Mouse (Mus musculus): Measurements from ENCODE around the gene Tlx2. TPM values are rescaled to one million over a fixed set of nuclear protein-coding genes. Genes with fewer than 3 reads are reported as not detected.

The Tlx2 gene
- polyA plus RNA-seq, 1 experiment: 0.19 TPM

- Histone ChIP-seq H3K27me3 (ENCODE audit: control insufficient read depth, insufficient read depth, insufficient read length) (no peaks in the 10 kb centered on the region), H3K4me3 (ENCODE audit: insufficient read depth, poor library complexity, severe bottlenecking) (no peak overlapping the region), H3ac (ENCODE audit: control insufficient read depth, insufficient read length, low read depth) (no peak overlapping the region), H3K79me2 (ENCODE audit: control insufficient read depth, insufficient read depth) (peaks cover 37% of the 10 kb centered on the region), H3K79me3 (ENCODE audit: low read depth) (peaks cover 22% of the 10 kb centered on the region), H3K36me3 (ENCODE audit: control insufficient read depth, insufficient read depth) (peaks cover 23% of the 10 kb centered on the region)
- no peak for TF ChIP-seq FOSL1 (IDR thresholded peaks at IDR 0.05; ENCODE audit: insufficient read depth, low read length, poor library complexity, severe bottlenecking)
- TF ChIP-seq MYOD1 (IDR thresholded peaks at IDR 0.05; ENCODE audit: control insufficient read depth, insufficient read length, low read depth): no peak
Observed at GRCm38 (mm10) chr6:83049367-83049766, 20.7 kb downstream of the Tlx2 start.

DNA sequence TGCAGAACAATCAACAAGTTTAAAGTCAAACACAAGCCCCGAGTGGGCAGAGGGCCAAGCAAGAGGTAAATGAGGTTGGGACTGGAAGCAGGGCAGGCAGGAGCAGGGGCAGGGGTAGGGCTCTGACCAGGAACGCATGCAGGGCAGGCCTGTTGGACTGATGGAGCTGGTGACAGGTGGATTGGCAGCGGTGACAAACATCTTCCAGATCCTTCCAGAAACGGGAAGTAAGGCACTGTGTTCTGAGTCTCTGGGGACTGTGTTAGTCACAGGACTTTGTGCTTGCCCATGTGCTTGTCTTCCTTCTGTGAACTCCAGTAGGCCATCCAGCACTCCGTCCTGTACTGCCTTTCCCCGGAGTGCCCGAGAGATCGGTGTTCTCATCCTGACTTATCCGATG lies 25.4 kb downstream of the Tlx2 start:
- Histone ChIP-seq H3K4me3 (ENCODE audit: insufficient read depth, poor library complexity, severe bottlenecking) (no peak overlapping the region), H3K79me3 (ENCODE audit: low read depth) (no peaks in the 10 kb centered on the region), H3K36me3 (ENCODE audit: control insufficient read depth, insufficient read depth) (peaks cover 31% of the 10 kb centered on the region), H3K79me2 (ENCODE audit: control insufficient read depth, insufficient read depth) (no peaks in the 10 kb centered on the region), H3ac (ENCODE audit: control insufficient read depth, insufficient read length, low read depth) (no peak overlapping the region), H3K27me3 (ENCODE audit: control insufficient read depth, insufficient read depth, insufficient read length) (no peaks in the 10 kb centered on the region)
- TF ChIP-seq MAX (IDR thresholded peaks at IDR 0.05) (no peak), FOSL1 (IDR thresholded peaks at IDR 0.05; ENCODE audit: insufficient read depth, low read length, poor library complexity, severe bottlenecking) (no peak), CTCF (IDR thresholded peaks at IDR 0.05; ENCODE audit: control insufficient read depth, insufficient read depth, insufficient read length) (no peak), CEBPB (IDR thresholded peaks at IDR 0.05; ENCODE audit: low read depth) (no peak), USF1 (IDR thresholded peaks at IDR 0.05; ENCODE audit: low read depth) (no peak), MYOG (IDR thresholded peaks at IDR 0.05; ENCODE audit: control insufficient read depth, extremely low read depth, insufficient read length) (no peak), MYOD1 (IDR thresholded peaks at IDR 0.05; ENCODE audit: control insufficient read depth, insufficient read length, low read depth) (no peak)

GRCm38 (mm10) chr6:83043993-83044392 lies 26.1 kb downstream of the Tlx2 start:
- Histone ChIP-seq H3K79me3 (ENCODE audit: low read depth) (no peaks in the 10 kb centered on the region), H3K4me3 (ENCODE audit: insufficient read depth, poor library complexity, severe bottlenecking) (no peak overlapping the region), H3K27me3 (ENCODE audit: control insufficient read depth, insufficient read depth, insufficient read length) (no peaks in the 10 kb centered on the region), H3K79me2 (ENCODE audit: control insufficient read depth, insufficient read depth) (no peaks in the 10 kb centered on the region), H3K36me3 (ENCODE audit: control insufficient read depth, insufficient read depth) (peaks cover 33% of the 10 kb centered on the region), H3ac (ENCODE audit: control insufficient read depth, insufficient read length, low read depth) (no peak overlapping the region)
- TF ChIP-seq USF1 (IDR thresholded peaks at IDR 0.05; ENCODE audit: low read depth) (no peak), CEBPB (IDR thresholded peaks at IDR 0.05; ENCODE audit: low read depth) (no peak), MAX (IDR thresholded peaks at IDR 0.05) (no peak), CTCF (IDR thresholded peaks at IDR 0.05; ENCODE audit: control insufficient read depth, insufficient read depth, insufficient read length) (no peak), FOSL1 (IDR thresholded peaks at IDR 0.05; ENCODE audit: insufficient read depth, low read length, poor library complexity, severe bottlenecking) (no peak), MYOD1 (IDR thresholded peaks at IDR 0.05; ENCODE audit: control insufficient read depth, insufficient read length, low read depth) (no peak), MYOG (IDR thresholded peaks at IDR 0.05; ENCODE audit: control insufficient read depth, extremely low read depth, insufficient read length) (no peak)

DNA sequence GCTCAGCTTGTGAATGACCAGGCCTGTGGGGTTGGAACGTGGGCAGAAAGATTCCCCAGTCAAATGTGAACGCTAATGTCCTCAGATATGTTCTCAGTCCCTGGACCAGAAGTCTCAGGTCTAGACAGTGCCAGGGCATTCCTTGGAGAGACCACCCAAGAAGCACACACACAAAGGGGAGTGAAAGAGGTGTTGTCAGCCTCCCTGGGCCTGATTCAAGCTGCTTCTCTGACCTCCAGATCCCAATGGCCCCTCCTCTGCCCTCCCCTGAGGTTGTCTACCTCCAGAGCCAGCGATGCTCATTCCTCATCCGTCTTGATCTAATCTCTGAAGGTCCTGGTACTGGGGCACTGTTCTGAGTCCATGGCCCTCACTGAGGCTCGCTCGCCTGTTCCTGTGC lies 26.5 kb downstream of the Tlx2 start:
- Histone ChIP-seq H3ac (ENCODE audit: control insufficient read depth, insufficient read length, low read depth) (no peak overlapping the region), H3K4me3 (ENCODE audit: insufficient read depth, poor library complexity, severe bottlenecking) (no peak overlapping the region), H3K27me3 (ENCODE audit: control insufficient read depth, insufficient read depth, insufficient read length) (no peaks in the 10 kb centered on the region), H3K79me3 (ENCODE audit: low read depth) (no peaks in the 10 kb centered on the region), H3K36me3 (ENCODE audit: control insufficient read depth, insufficient read depth) (peaks cover 33% of the 10 kb centered on the region), H3K79me2 (ENCODE audit: control insufficient read depth, insufficient read depth) (no peaks in the 10 kb centered on the region)
- TF ChIP-seq FOSL1 (IDR thresholded peaks at IDR 0.05; ENCODE audit: insufficient read depth, low read length, poor library complexity, severe bottlenecking) (no peak), MAX (IDR thresholded peaks at IDR 0.05) (no peak), MYOG (IDR thresholded peaks at IDR 0.05; ENCODE audit: control insufficient read depth, extremely low read depth, insufficient read length) (no peak), USF1 (IDR thresholded peaks at IDR 0.05; ENCODE audit: low read depth) (no peak), CTCF (IDR thresholded peaks at IDR 0.05; ENCODE audit: control insufficient read depth, insufficient read depth, insufficient read length) (no peak), CEBPB (IDR thresholded peaks at IDR 0.05; ENCODE audit: low read depth) (no peak), MYOD1 (IDR thresholded peaks at IDR 0.05; ENCODE audit: control insufficient read depth, insufficient read length, low read depth) (no peak)

DNA sequence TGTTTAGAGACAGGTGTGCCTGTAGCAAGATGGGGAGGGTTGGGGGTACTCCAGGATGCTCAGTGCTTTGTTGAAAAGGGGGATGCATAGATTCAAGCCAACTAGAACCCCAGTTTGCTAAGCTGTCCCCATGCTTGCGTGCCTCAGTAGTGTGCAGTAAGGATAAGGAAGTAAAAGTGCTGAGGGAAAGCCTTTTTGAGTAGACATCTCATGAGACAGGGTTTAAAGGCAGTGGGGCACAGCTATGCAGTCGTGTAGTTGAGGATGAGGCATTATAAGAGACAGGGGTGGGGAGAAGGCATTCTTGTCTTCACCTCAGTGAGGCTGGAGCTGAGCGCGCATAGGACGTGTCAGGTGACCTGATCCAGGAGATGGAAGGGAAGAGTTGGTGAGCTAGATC lies 29.5 kb downstream of the Tlx2 start:
- H3K4me3 ChIP-seq (ENCODE audit: insufficient read depth, poor library complexity, severe bottlenecking): no peak overlapping the region
- peaks cover 5% of the 10 kb centered on the region for H3K79me2 ChIP-seq (ENCODE audit: control insufficient read depth, insufficient read depth)
- peaks cover 2% of the 10 kb centered on the region for H3K79me3 ChIP-seq (ENCODE audit: low read depth)
- no peak overlapping the region for H3ac ChIP-seq (ENCODE audit: control insufficient read depth, insufficient read length, low read depth)
- no peaks in the 10 kb centered on the region for H3K27me3 ChIP-seq (ENCODE audit: control insufficient read depth, insufficient read depth, insufficient read length)
- H3K36me3 ChIP-seq (ENCODE audit: control insufficient read depth, insufficient read depth): peaks cover 46% of the 10 kb centered on the region
- TF ChIP-seq USF1 (IDR thresholded peaks at IDR 0.05; ENCODE audit: low read depth): no peak
- TF ChIP-seq CEBPB (IDR thresholded peaks at IDR 0.05; ENCODE audit: low read depth): no peak
- no peak for TF ChIP-seq CTCF (IDR thresholded peaks at IDR 0.05; ENCODE audit: control insufficient read depth, insufficient read depth, insufficient read length)
- TF ChIP-seq FOSL1 (IDR thresholded peaks at IDR 0.05; ENCODE audit: insufficient read depth, low read length, poor library complexity, severe bottlenecking): no peak
- TF ChIP-seq MYOD1 (IDR thresholded peaks at IDR 0.05; ENCODE audit: control insufficient read depth, insufficient read length, low read depth): no peak
- no peak for TF ChIP-seq MYOG (IDR thresholded peaks at IDR 0.05; ENCODE audit: control insufficient read depth, extremely low read depth, insufficient read length)
- TF ChIP-seq MAX (IDR thresholded peaks at IDR 0.05): no peak

DNA sequence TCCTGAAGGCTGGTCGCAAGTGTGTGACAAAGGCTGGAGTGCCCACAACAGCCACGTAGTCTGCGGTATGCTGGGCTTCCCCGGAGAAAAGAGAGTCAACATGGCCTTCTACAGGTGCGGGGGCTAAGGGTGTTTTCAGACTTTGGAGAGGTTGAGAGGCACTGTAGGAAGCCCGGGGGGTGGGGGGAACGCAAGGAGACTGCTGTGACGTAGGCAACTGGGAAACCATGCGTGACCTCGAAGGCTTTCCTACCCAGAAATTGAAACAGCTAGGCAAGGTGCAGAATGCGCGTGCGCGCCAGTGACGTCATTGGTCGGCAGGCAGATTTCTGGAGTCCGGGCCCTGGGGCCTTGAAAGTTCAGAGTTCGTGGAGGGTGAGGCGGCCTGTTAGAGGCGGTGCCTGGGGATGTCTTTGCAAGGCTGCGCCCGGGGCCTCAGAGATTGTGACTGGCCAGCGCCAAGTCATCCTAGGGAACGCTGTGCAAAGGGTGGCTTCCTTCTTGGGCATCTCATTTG lies 31.5 kb downstream of the Tlx2 start:
- no peak for TF ChIP-seq CEBPB (IDR thresholded peaks at IDR 0.05; ENCODE audit: low read depth)
- TF ChIP-seq MAX (IDR thresholded peaks at IDR 0.05): no peak
- TF ChIP-seq USF1 (IDR thresholded peaks at IDR 0.05; ENCODE audit: low read depth): no peak
- TF ChIP-seq MYOG (IDR thresholded peaks at IDR 0.05; ENCODE audit: control insufficient read depth, extremely low read depth, insufficient read length): no peak
- no peak for TF ChIP-seq FOSL1 (IDR thresholded peaks at IDR 0.05; ENCODE audit: insufficient read depth, low read length, poor library complexity, severe bottlenecking)
- no peak for TF ChIP-seq CTCF (IDR thresholded peaks at IDR 0.05; ENCODE audit: control insufficient read depth, insufficient read depth, insufficient read length)
- TF ChIP-seq MYOD1 (IDR thresholded peaks at IDR 0.05; ENCODE audit: control insufficient read depth, insufficient read length, low read depth): no peak
- Histone ChIP-seq H3K27me3 (ENCODE audit: control insufficient read depth, insufficient read depth, insufficient read length) (no peaks in the 10 kb centered on the region), H3K4me3 (ENCODE audit: insufficient read depth, poor library complexity, severe bottlenecking) (no peak overlapping the region), H3ac (ENCODE audit: control insufficient read depth, insufficient read length, low read depth) (no peak overlapping the region), H3K79me3 (ENCODE audit: low read depth) (peaks cover 9% of the 10 kb centered on the region), H3K36me3 (ENCODE audit: control insufficient read depth, insufficient read depth) (peaks cover 34% of the 10 kb centered on the region), H3K79me2 (ENCODE audit: control insufficient read depth, insufficient read depth) (peaks cover 24% of the 10 kb centered on the region)

Data from C2C12 (cell line).